Mouse (Mus musculus) gastrocnemius, postnatal 36 days (tissue): ENCODE measurements around the gene Selenoh. TPM values are rescaled to one million over a fixed set of nuclear protein-coding genes. Genes with fewer than 3 reads are reported as not detected.
A peak's percentile ranks its signal among the peaks of the same experiment; 100 is the strongest.

Source experiments
- DNase-seq, 2 experiments: peaks; one replicate each; pipeline ENCODE4 v3.0.0; 2022
- intact Hi-C: fragments of 180-260 bp; cut with DNase I; formaldehyde crosslinking; loops from one replicate; pipeline ENCODE4 v1.15.1; 2025
- total RNA-seq, 2 experiments: library from RNA; stranded (reverse); gene quantifications; 2 replicates each; pipeline ENCODE4 v1.2.3; 2021

Gene Selenoh
- total RNA-seq, 2 experiments from 2014 or later = 6.8 to 13.0 TPM

- intact Hi-C loops = no loop called here
- no peak for DNase-seq
These were observed 34.3 kb downstream of the Selenoh start for GRCm38 (mm10) chr2:84636231-84636741.

- peak; percentile 76 to 84 for DNase-seq
- intact Hi-C loops = no loop called here
These were observed 35.0 kb downstream of the Selenoh start for GRCm38 (mm10) chr2:84635611-84636010.

GRCm38 (mm10) chr2:84634934-84635482, 35.6 kb downstream of the Selenoh start:
- DNase-seq = no peak

GRCm38 (mm10) chr2:84634006-84634405, 36.6 kb downstream of the Selenoh start:
- DNase-seq = no peak
- intact Hi-C loops = no loop called here

More at GRCm38 (mm10) chr2:84634934-84635482, 35.6 kb downstream of the Selenoh start:
- intact Hi-C loops = no loop called here

- DNase-seq = no peak
- intact Hi-C loops = no loop called here
These were observed 37.6 kb downstream of the Selenoh start for GRCm38 (mm10) chr2:84632999-84633398.

- intact Hi-C loops = no loop called here
- DNase-seq = no peak
These were observed 38.6 kb downstream of the Selenoh start for GRCm38 (mm10) chr2:84632001-84632400.

- intact Hi-C loops = no loop called here
- DNase-seq = no peak
These were observed 43.5 kb downstream of the Selenoh start for GRCm38 (mm10) chr2:84627036-84627435.

- intact Hi-C loops = no loop called here
These were observed 44.1 kb downstream of the Selenoh start for GRCm38 (mm10) chr2:84626366-84626975.

GRCm38 (mm10) chr2:84624201-84624600, 46.4 kb downstream of the Selenoh start:
- intact Hi-C loops = no loop called here
- no peak for DNase-seq

More at GRCm38 (mm10) chr2:84626366-84626975, 44.1 kb downstream of the Selenoh start:
- DNase-seq = no peak

- DNase-seq = no peak
- intact Hi-C loops = no loop called here
These were observed 47.0 kb downstream of the Selenoh start for GRCm38 (mm10) chr2:84623428-84624119.

GRCm38 (mm10) chr2:84622668-84623067, 47.9 kb downstream of the Selenoh start:
- DNase-seq = no peak
- intact Hi-C loops = no loop called here

GRCm38 (mm10) chr2:84619646-84620340, 50.8 kb downstream of the Selenoh start:
- no peak for DNase-seq
- intact Hi-C loops = loop anchor here (2.0 kb wide), 1 partner anchor 41 kb away; no protein-coding TSS in a partner anchor

Other genes with a start within 250 kb of the Selenoh start
- gene Calcrl, start 245.4 kb downstream of the Selenoh start, total RNA-seq = 10 to 100 TPM; 10.5 TPM
- 1 to 10 TPM; 2.1 to 2.3 TPM for gene Tfpi, start 194.0 kb downstream of the Selenoh start, total RNA-seq
- 10 to 100 TPM; 28.8 to 29.9 TPM for gene Ctnnd1, start 20.0 kb downstream of the Selenoh start, total RNA-seq
- not detected for gene Btbd18, start 11.7 kb downstream of the Selenoh start, total RNA-seq
- not detected for gene Gm28635, start 7.3 kb upstream of the Selenoh start, total RNA-seq
- 1 to 10 TPM; 5.2 to 6.7 TPM for gene Med19, start 7.6 kb upstream of the Selenoh start, total RNA-seq
- gene Tmx2, start 8.4 kb upstream of the Selenoh start, total RNA-seq = 10 to 100 TPM; 45.8 to 50.2 TPM
- gene Zdhhc5, start 44.4 kb upstream of the Selenoh start, total RNA-seq = 10 to 100 TPM; 57.5 to 62.2 TPM
- gene Clp1, start 56.6 kb upstream of the Selenoh start, total RNA-seq = 1 to 10 TPM; 2.8 to 3.6 TPM
- gene Ypel4, start 63.3 kb upstream of the Selenoh start, total RNA-seq = under 1 TPM; 0.35 to 0.61 TPM
- gene Gm19426, start 72.9 kb upstream of the Selenoh start, total RNA-seq = under 1 TPM in 1 of 2 experiments, not detected in 1; 0.51 TPM
- gene Serping1, start 104.7 kb upstream of the Selenoh start, total RNA-seq = 10 to 100 TPM; 44.8 to 46.5 TPM
- gene Ube2l6, start 128.1 kb upstream of the Selenoh start, total RNA-seq = 1 to 10 TPM; 2.6 to 3.5 TPM
- 10 to 100 TPM; 58.7 to 84.0 TPM for gene Smtnl1, start 151.9 kb upstream of the Selenoh start, total RNA-seq
- gene Timm10, start 156.2 kb upstream of the Selenoh start, total RNA-seq = 10 to 100 TPM; 39.6 to 55.9 TPM
- gene Slc43a1, start 168.1 kb upstream of the Selenoh start, total RNA-seq = 10 to 100 TPM in 1 of 2 experiments, 1 to 10 TPM in 1; 7.6 to 19.2 TPM
- under 1 TPM; 0.20 to 0.26 TPM for gene Rtn4rl2, start 215.9 kb upstream of the Selenoh start, total RNA-seq